Mouse (Mus musculus) kidney, postnatal 25 days (tissue): ENCODE data around the gene Eef1akmt3.
"Not testable (repeated sequence)": the region's sequence is repeated elsewhere in the genome, so short reads cannot be mapped to it uniquely, and the experiment has no call there.

Source experiments
- DNase-seq, 2 experiments: peaks; one replicate each; pipeline ENCODE4 v3.0.0; 2021; ENCODE audit warnings: mixed read lengths in 2 of 2

Gene Eef1akmt3

GRCm38 (mm10) chr10:127070190-127071121 is 29.1 kb upstream of the Eef1akmt3 start, which contains the start of gene Tspan31:
Gene Tspan31 (minus strand): TSS chr10:127070264.
- peak; percentile 96 to 97 for DNase-seq

GRCm38 (mm10) chr10:127069281-127070189 is 28.2 kb upstream of the Eef1akmt3 start:
- no peak for DNase-seq

- DNase-seq = no peak
These were observed 27.2 kb upstream of the Eef1akmt3 start for GRCm38 (mm10) chr10:127068360-127069038.

- DNase-seq = no peak
These were observed 25.3 kb upstream of the Eef1akmt3 start for GRCm38 (mm10) chr10:127066519-127067018.

GRCm38 (mm10) chr10:127065981-127066380 is 24.7 kb upstream of the Eef1akmt3 start:
- peak in 1 of 2 experiments; percentile 73 for DNase-seq

- DNase-seq = peak in 1 of 2 experiments; percentile 50
These were observed 22.9 kb upstream of the Eef1akmt3 start for GRCm38 (mm10) chr10:127063913-127064870.

GRCm38 (mm10) chr10:127063239-127063872 is 22.0 kb upstream of the Eef1akmt3 start, which contains the start of gene Cdk4:
Gene Cdk4 (plus strand): TSS chr10:127063534.
- DNase-seq = peak; percentile 98 to 99

GRCm38 (mm10) chr10:127062503-127062902 is 21.2 kb upstream of the Eef1akmt3 start:
- DNase-seq = no peak

- not testable (repeated sequence) for DNase-seq
These were observed 20.8 kb upstream of the Eef1akmt3 start for GRCm38 (mm10) chr10:127062101-127062500.

GRCm38 (mm10) chr10:127061513-127061912 is 20.2 kb upstream of the Eef1akmt3 start:
- DNase-seq = no peak

GRCm38 (mm10) chr10:127061085-127061484 is 19.8 kb upstream of the Eef1akmt3 start:
- DNase-seq = peak in 1 of 2 experiments; percentile 30

GRCm38 (mm10) chr10:127059968-127060916 is 18.9 kb upstream of the Eef1akmt3 start, which contains the start of gene March9:
Gene March9 (minus strand): TSS chr10:127060184.
- peak; percentile 85 to 95 for DNase-seq

GRCm38 (mm10) chr10:127059174-127059967 is 18.1 kb upstream of the Eef1akmt3 start:
- peak in 1 of 2 experiments; percentile 57 for DNase-seq

- no peak for DNase-seq
These were observed 17.4 kb upstream of the Eef1akmt3 start for GRCm38 (mm10) chr10:127058708-127059107.

- peak; percentile 81 to 83 for DNase-seq
These were observed 16.8 kb upstream of the Eef1akmt3 start for GRCm38 (mm10) chr10:127058161-127058560.

GRCm38 (mm10) chr10:127056490-127056889 is 15.2 kb upstream of the Eef1akmt3 start:
- DNase-seq = no peak

- no peak for DNase-seq
These were observed 14.1 kb upstream of the Eef1akmt3 start for GRCm38 (mm10) chr10:127055406-127055805.

- DNase-seq = no peak
These were observed 13.3 kb upstream of the Eef1akmt3 start for GRCm38 (mm10) chr10:127054646-127055045.
